Mouse (Mus musculus) MEL (cell line): ENCODE results near the gene Limch1.

ENCODE experiments used
- CHD1 ChIP-seq: IDR thresholded peaks from 2 replicates; pipeline ENCODE4 v1.6.1; 2012; ENCODE audit warnings: low read depth, mild to moderate bottlenecking, inconsistent platforms, low read length, improper control_type of control experiment
- CTCF ChIP-seq, 3 experiments: IDR thresholded peaks in 2 of 3; conservative IDR thresholded peaks in 1 of 3; 2 replicates each; pipeline ENCODE4 v1.5.1; 2011 to 2012; ENCODE audit warnings: low read length in 3 of 3, low read depth in 2 of 3, mild to moderate bottlenecking in 2 of 3, improper control_type of control experiment in 1 of 3, inconsistent platforms in 1 of 3, mixed read lengths in 1 of 3, moderate library complexity in 1 of 3; ENCODE audit not compliant: control insufficient read depth in 1 of 3, insufficient read depth in 1 of 3, poor library complexity in 1 of 3, severe bottlenecking in 1 of 3
- E2F4 ChIP-seq: IDR thresholded peaks from 2 replicates; pipeline ENCODE4 v1.6.1; 2011; ENCODE audit warnings: low read depth, low read length, improper control_type of control experiment, borderline replicate concordance
- ELF1 ChIP-seq: IDR thresholded peaks from 2 replicates; pipeline ENCODE4 v1.6.1; 2014; ENCODE audit warnings: low read depth, mild to moderate bottlenecking, inconsistent platforms, low read length, improper control_type of control experiment, moderate library complexity
- EP300 ChIP-seq, 2 experiments: IDR thresholded peaks; 2 replicates each; pipeline ENCODE4 v1.6.1; 2011; ENCODE audit warnings: improper control_type of control experiment in 2 of 2, low read length in 2 of 2, low read depth in 1 of 2, mild to moderate bottlenecking in 1 of 2
- GATA1 ChIP-seq: IDR thresholded peaks from 2 replicates; pipeline ENCODE4 v1.6.1; 2011; ENCODE audit warnings: low read depth, low read length, improper control_type of control experiment
- KAT2A ChIP-seq: conservative IDR thresholded peaks from 2 replicates; pipeline ENCODE4 v1.6.1; 2012; ENCODE audit warnings: low read depth, low read length, improper control_type of control experiment, inconsistent platforms
- MAX ChIP-seq: IDR thresholded peaks from 2 replicates; pipeline ENCODE4 v1.6.1; 2011; ENCODE audit warnings: low read length, improper control_type of control experiment
- NRF1 ChIP-seq: IDR thresholded peaks from 2 replicates; pipeline ENCODE4 v1.6.1; 2014; ENCODE audit warnings: low read depth, mild to moderate bottlenecking, inconsistent platforms, low read length, improper control_type of control experiment, moderate library complexity; ENCODE audit not compliant: poor library complexity, insufficient read depth, severe bottlenecking
- POLR2A ChIP-seq, 2 experiments: IDR thresholded peaks; 2 replicates each; pipeline ENCODE4 v1.6.1; 2011 to 2012; ENCODE audit warnings: low read length in 2 of 2, mild to moderate bottlenecking in 2 of 2, control low read depth in 1 of 2, improper control_type of control experiment in 1 of 2, low read depth in 1 of 2, moderate library complexity in 1 of 2; ENCODE audit not compliant: control insufficient read depth in 1 of 2, insufficient read depth in 1 of 2, poor library complexity in 1 of 2
- UBTF ChIP-seq: IDR thresholded peaks from 2 replicates; pipeline ENCODE4 v1.6.1; 2012; ENCODE audit warnings: low read depth, mild to moderate bottlenecking, inconsistent platforms, low read length, improper control_type of control experiment, moderate library complexity, borderline replicate concordance; ENCODE audit not compliant: insufficient read depth
- ZNF384 ChIP-seq: IDR thresholded peaks from 2 replicates; pipeline ENCODE4 v1.6.1; 2012; ENCODE audit warnings: low read depth, mild to moderate bottlenecking, inconsistent platforms, low read length, improper control_type of control experiment

- no peak for TF ChIP-seq CTCF (IDR thresholded peaks at IDR 0.05 in 2 of 3, conservative IDR thresholded peaks at IDR 0.05 in 1 of 3; ENCODE audit: control insufficient read depth in 1 of 3, insufficient read depth in 1 of 3, low read depth in 2 of 3, low read length in 3 of 3, poor library complexity in 1 of 3, severe bottlenecking in 1 of 3)
- TF ChIP-seq MAX: no peak
- no peak for TF ChIP-seq NRF1
- no peak for TF ChIP-seq GATA1
- no peak for TF ChIP-seq POLR2A (IDR thresholded peaks at IDR 0.05; ENCODE audit: control insufficient read depth in 1 of 2, insufficient read depth in 1 of 2, low read depth in 1 of 2, low read length in 2 of 2, poor library complexity in 1 of 2)
- TF ChIP-seq E2F4: no peak
- TF ChIP-seq ZNF384: no peak
- no peak for TF ChIP-seq ELF1
- TF ChIP-seq CHD1: no peak
- TF ChIP-seq KAT2A: no peak
- TF ChIP-seq EP300 (IDR thresholded peaks at IDR 0.05; ENCODE audit: low read depth in 1 of 2, low read length in 2 of 2): no peak
- TF ChIP-seq UBTF: no peak
These were observed 106.1 kb downstream of the Limch1 start for GRCm38 (mm10) chr5:66851708-66852107.
